Mouse (Mus musculus): ENCODE data around the gene Celf2.

- TF ChIP-seq POLR2A (IDR thresholded peaks at IDR 0.05; ENCODE audit: control insufficient read depth, low read depth, low read length) (no peak), CTCF (IDR thresholded peaks at IDR 0.05; ENCODE audit: control insufficient read depth, insufficient read depth, insufficient replicate concordance, low read depth, low read length) (no peak)
Measured at GRCm38 (mm10) chr2:7113738-7114137, 395.6 kb downstream of the Celf2 start.
